Mouse (Mus musculus): Measurements from ENCODE around the gene Pygb. TPM values are rescaled to one million over a fixed set of nuclear protein-coding genes. Genes with fewer than 3 reads are reported as not detected.

Pygb gene
- polyA plus RNA-seq, 1 experiment from 2014 or later: 61.1 TPM

DNA sequence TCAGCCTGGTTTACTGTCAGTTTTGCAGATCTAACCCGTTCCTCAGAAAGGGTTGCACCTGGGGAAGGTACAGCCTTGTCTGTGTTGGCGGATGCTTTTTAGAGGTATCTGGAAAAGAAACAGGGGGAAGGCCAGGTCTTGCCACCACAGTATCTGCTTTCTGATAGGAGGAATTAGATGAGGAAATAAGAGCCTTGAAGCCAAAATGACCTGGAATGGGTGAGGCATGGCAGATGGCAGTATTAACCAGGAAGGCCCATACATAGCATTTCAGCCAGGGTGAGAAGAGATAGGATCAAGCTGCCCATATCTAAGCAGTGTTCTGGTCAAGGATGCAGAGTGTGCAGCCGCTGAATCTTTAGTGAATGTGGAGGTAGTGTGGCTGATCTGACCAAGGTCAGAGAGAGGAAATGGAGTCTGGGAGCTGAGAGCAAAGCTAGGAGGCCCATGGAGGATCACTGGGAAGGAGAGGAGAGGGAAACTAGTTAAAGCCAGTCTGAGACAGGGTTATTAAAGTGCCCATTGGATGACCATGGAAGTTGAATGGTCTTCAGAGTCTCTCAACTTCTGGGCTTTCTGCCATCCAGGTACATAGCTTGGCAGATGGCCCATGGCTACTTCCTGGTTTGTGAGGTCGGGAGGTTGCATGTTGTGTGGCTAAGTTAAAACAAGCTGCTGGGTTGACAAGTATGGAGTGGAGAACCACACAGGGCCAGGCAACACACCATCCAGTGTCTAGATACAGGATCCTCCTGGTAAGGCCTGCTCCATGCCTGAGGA is 20.3 kb upstream of the Pygb start:
- no peaks in the 10 kb centered on the region for H3K27me3 ChIP-seq (ENCODE audit: low read depth, poor library complexity, severe bottlenecking)
- peaks cover 61% of the 10 kb centered on the region for H3K36me3 ChIP-seq
- 85% methylated on average over 4 of the region's 4 CpGs for WGBS
- H3K9me3 ChIP-seq (replicated peaks): no peaks in the 10 kb centered on the region
- no peaks in the 10 kb centered on the region for H3K4me1 ChIP-seq
- no peak overlapping the region for H3K4me3 ChIP-seq
- H3K27ac ChIP-seq: no peak overlapping the region
- no peak for DNase-seq (ENCODE audit: low spot score)

DNA sequence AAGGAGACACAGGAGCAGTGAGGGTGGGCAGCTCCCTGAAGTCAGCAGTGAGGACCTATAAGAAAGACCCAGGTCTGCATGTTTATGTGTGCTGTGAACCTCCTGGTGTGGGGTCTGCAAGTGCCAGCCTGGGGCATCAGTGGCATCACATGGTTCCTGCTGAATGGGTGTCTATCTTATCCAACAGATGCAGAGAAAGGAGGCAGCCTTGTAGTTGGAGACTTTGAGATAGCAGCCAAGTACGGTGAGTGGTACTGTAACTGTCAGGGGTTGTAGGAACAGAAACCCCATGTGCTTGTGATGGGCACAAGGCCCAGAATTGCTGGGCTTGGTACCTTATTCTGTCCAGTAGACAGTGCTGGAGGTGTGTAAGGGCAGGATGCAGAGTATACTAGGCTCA is 17.9 kb upstream of the Pygb start:
- Histone ChIP-seq H3K4me1 (no peaks in the 10 kb centered on the region), H3K36me3 (peaks cover 46% of the 10 kb centered on the region), H3K9me3 (replicated peaks) (no peaks in the 10 kb centered on the region), H3K27ac (no peak overlapping the region), H3K27me3 (ENCODE audit: low read depth, poor library complexity, severe bottlenecking) (no peaks in the 10 kb centered on the region), H3K4me3 (no peak overlapping the region)
- no peak for DNase-seq (ENCODE audit: low spot score)
- WGBS: 89% methylated on average over 1 of the region's 1 CpGs

DNA sequence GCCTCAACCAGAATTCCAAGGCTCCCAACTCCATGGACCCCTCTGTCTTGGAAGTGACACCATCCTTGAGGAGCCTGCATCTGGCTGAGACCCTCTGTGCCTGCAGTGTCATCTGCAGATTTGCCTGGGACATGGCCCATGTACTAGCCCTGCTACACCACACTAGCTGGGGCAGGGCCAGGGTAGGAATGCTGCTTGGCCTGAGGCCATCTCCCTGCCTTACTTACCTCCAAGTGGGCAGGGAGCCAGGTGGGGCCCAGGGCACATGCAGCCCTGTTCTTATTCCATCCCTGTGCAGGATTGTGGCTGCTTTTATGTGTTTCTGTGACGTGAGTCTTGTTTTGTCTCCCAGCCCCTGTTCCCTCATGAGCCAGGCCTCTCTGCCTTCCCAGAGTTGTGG is 15.8 kb upstream of the Pygb start:
- Histone ChIP-seq H3K27ac (no peak overlapping the region), H3K4me1 (peaks cover 6% of the 10 kb centered on the region), H3K27me3 (ENCODE audit: low read depth, poor library complexity, severe bottlenecking) (no peaks in the 10 kb centered on the region), H3K36me3 (peaks cover 43% of the 10 kb centered on the region), H3K9me3 (replicated peaks) (no peaks in the 10 kb centered on the region), H3K4me3 (no peak overlapping the region)
- 82% methylated on average over 1 of the region's 1 CpGs for WGBS
- DNase-seq (ENCODE audit: low spot score): no peak

DNA sequence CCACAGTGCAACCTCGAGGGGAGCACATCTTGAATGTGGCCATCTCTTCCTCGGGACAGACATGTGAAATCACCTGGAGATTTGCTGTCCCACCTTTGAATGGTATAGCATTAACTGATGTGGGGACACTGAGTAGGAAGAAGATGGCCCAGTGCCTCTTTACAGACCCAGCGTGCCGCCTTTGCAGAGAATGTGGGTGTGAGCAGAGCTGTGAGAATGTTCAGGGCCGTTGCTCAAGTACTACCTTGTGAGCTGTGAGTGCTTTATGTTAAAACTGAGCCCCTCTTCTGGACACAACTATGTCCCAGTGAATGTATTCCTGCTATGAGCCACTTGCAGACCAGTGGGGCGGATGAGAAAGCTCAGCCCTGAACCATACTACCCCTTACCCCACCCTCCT is 15.4 kb upstream of the Pygb start:
- WGBS: 86% methylated on average over 6 of the region's 6 CpGs
- Histone ChIP-seq H3K4me1 (peaks cover 6% of the 10 kb centered on the region), H3K27me3 (ENCODE audit: low read depth, poor library complexity, severe bottlenecking) (no peaks in the 10 kb centered on the region), H3K27ac (no peak overlapping the region), H3K4me3 (no peak overlapping the region), H3K9me3 (replicated peaks) (no peaks in the 10 kb centered on the region), H3K36me3 (peaks cover 43% of the 10 kb centered on the region)
- no peak for DNase-seq (ENCODE audit: low spot score)

DNA sequence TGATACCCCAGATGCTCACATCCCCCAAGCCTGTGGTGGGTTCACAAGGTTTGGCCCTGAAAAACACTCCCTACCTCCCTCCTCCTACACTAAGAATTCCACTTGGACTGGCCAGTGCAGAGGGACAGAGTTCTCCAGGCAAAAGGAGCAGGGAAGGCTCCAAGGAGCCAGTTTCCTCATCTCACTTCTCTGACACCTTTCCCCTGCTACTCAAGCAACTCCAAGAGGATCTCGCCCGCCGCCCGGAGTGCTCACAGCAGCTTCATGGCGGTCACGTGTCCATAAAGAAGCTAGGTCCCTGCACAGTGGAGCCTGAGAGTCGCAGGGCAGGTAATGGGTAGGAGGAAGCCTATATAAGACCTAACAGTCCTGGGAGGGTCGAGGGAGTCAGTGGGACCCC is 14.5 kb upstream of the Pygb start:
- H3K4me3 ChIP-seq: no peak overlapping the region
- H3K4me1 ChIP-seq: peaks cover 6% of the 10 kb centered on the region
- no peak overlapping the region for H3K27ac ChIP-seq
- no peak for DNase-seq (ENCODE audit: low spot score)
- 88% methylated on average over 8 of the region's 8 CpGs for WGBS
- H3K36me3 ChIP-seq: peaks cover 38% of the 10 kb centered on the region
- H3K27me3 ChIP-seq (ENCODE audit: low read depth, poor library complexity, severe bottlenecking): no peaks in the 10 kb centered on the region
- H3K9me3 ChIP-seq (replicated peaks): no peaks in the 10 kb centered on the region

DNA sequence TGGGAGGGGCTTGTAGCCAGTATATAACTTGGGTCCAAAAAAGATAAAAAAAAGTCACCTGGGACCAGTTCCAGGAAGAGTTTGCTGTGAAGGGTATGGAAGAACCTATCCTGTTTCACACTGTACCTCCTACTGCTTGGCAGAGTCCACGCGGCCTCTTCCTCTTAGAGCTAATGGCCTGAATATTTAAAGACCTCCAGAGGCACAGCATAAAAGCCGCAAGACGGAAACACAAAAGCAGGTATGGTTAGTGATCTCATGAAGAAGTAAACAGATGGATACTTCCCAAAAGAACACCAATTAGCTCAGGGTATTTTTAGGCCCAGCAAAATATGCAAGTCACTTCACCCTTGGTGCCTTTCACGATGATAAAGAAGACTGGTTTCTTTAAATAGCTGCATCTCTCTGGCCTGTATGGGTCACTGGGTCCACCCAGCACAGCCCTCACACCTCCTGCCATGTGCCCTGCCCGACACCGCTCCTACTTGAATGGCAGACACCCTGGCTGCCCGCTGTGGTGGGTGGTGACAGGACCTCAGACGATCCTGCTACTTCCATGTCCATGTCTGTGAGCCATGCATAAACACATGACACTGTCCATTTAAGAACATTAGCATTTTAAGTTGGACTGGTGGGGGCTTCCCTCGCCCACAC is 13.9 kb upstream of the Pygb start:
- H3K4me3 ChIP-seq: no peak overlapping the region
- DNase-seq (ENCODE audit: low spot score): no peak
- WGBS: 90% methylated on average over 10 of the region's 10 CpGs
- H3K36me3 ChIP-seq: peaks cover 34% of the 10 kb centered on the region
- H3K27ac ChIP-seq: no peak overlapping the region
- no peaks in the 10 kb centered on the region for H3K9me3 ChIP-seq (replicated peaks)
- H3K27me3 ChIP-seq (ENCODE audit: low read depth, poor library complexity, severe bottlenecking): no peaks in the 10 kb centered on the region
- peaks cover 6% of the 10 kb centered on the region for H3K4me1 ChIP-seq

DNA sequence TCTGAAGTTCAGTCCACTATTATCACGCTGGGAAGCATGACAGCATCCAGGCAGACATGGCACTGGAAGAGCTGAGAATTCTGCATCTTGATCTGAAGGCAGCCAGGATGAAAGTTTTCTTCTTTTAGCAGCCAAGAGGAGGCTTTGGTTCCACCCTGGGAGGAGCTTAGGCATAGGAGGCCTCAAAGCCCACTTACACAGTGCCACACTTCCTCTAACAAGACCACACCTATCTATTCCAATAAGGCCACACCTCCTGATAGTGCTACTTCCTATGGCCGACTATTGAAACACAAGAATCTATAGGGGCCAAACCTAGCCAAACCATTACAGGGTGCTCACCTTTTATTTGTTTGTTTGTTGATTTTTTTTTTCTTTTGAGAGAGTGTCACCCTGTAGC is 3.7 kb upstream of the Pygb start:
- no peak for DNase-seq (ENCODE audit: low spot score)
- Histone ChIP-seq H3K36me3 (no peaks in the 10 kb centered on the region), H3K27me3 (ENCODE audit: low read depth, poor library complexity, severe bottlenecking) (no peaks in the 10 kb centered on the region), H3K27ac (no peak overlapping the region), H3K4me3 (no peak overlapping the region), H3K4me1 (peaks cover 16% of the 10 kb centered on the region), H3K9me3 (replicated peaks) (no peaks in the 10 kb centered on the region)
- 81% methylated on average over 2 of the region's 2 CpGs for WGBS

DNA sequence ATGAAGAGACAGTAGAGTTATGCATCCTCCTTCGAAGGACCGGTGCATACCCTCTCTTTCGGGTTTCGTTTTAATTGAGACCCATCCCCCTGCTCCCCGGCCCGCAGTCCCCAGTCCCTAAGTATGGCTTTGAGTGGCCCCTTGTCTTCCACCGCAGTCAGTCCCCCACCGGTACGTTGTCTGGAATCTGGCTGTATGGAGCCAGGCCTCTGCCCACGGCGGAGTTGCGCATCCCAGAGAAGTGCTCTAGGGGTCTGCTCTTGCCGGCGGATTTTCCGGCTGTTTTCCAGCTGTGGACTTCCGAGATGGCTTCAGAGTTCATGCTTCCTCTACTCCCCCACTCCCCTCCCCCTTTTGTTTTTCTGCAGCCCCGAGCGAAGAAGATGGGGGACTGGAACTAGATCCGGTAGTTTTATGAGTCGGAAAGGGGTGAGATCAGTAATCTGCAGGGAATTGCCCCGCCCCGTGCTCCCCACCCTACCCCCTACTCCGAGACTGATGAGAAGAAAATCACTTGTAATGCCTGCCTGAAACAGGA is 768 bp downstream of the Pygb start:
- Histone ChIP-seq H3K4me3 (peak overlapping the region; percentile 85), H3K9me3 (replicated peaks) (no peaks in the 10 kb centered on the region), H3K27me3 (ENCODE audit: low read depth, poor library complexity, severe bottlenecking) (no peaks in the 10 kb centered on the region), H3K4me1 (peaks cover 18% of the 10 kb centered on the region), H3K36me3 (peaks cover 7% of the 10 kb centered on the region), H3K27ac (peak overlapping the region; percentile 85)
- DNase-seq (ENCODE audit: low spot score): peak; percentile 69
- WGBS: under 1% methylated on average over 23 of the region's 23 CpGs

DNA sequence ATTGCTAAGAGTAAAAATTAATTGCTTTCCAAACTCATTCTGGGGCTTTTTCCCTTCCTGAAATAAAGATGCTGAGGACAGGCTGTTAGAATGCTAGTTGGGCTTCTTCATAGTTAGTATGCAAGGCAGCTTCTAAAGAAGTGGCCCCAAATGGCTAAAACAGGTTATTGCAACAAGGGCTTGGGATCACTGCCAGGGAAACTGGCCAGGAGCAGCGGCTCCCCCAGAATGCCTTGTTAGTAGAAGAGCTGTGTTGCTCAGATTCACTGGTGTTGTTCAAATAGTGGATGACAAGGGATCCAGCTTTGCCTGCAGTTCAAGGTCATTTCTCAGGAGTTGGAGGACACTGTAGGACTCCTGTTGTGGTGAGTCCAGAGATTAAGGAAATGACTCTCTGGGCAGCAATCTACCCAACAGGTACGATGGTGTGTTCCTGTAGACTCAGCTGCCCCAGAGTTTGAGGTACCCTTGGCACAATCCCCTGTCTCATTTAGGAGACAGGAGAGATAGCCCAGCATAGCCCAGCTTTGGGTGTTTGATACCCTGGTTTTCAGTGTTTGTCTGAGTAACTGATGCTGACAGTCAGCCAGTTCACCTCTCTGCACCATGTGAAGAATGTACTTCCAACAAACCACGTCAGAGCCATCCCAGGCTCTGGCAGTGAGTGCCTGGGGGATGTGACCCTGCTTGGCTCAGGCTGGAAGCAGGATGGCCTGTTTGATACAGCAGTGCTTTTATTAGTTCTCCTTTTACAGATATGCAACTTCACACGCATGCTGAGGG is 2.4 kb downstream of the Pygb start:
- no peak for DNase-seq (ENCODE audit: low spot score)
- peaks cover 19% of the 10 kb centered on the region for H3K36me3 ChIP-seq
- no peaks in the 10 kb centered on the region for H3K9me3 ChIP-seq (replicated peaks)
- no peaks in the 10 kb centered on the region for H3K27me3 ChIP-seq (ENCODE audit: low read depth, poor library complexity, severe bottlenecking)
- H3K27ac ChIP-seq: no peak overlapping the region
- no peak overlapping the region for H3K4me3 ChIP-seq
- peaks cover 18% of the 10 kb centered on the region for H3K4me1 ChIP-seq
- 74% methylated on average over 4 of the region's 4 CpGs for whole genome bisulfite sequencing

DNA sequence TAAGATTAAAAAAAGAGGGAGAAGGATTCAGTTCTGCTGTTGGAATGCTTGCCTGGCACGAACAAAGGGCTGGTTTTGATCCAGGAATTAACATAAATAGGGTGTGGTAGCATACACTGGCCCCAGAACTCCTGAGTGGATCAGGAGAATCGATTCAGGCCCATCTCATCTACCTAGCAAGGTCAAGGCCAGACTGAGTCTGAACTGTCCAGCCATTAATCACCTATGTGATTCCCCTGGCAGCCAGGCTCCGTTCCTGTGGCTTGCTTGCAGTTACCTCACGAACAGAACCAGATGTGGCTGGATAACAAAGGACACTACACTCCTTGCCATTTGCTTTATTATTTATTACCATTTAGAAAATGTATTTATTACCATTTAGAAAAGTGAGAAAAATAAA is 6.8 kb downstream of the Pygb start:
- Histone ChIP-seq H3K4me3 (no peak overlapping the region), H3K27ac (no peak overlapping the region), H3K36me3 (peaks cover 50% of the 10 kb centered on the region), H3K4me1 (no peaks in the 10 kb centered on the region), H3K9me3 (replicated peaks) (no peaks in the 10 kb centered on the region), H3K27me3 (ENCODE audit: low read depth, poor library complexity, severe bottlenecking) (no peaks in the 10 kb centered on the region)
- DNase-seq (ENCODE audit: low spot score): no peak
- 60% methylated on average over 4 of the region's 4 CpGs for WGBS

DNA sequence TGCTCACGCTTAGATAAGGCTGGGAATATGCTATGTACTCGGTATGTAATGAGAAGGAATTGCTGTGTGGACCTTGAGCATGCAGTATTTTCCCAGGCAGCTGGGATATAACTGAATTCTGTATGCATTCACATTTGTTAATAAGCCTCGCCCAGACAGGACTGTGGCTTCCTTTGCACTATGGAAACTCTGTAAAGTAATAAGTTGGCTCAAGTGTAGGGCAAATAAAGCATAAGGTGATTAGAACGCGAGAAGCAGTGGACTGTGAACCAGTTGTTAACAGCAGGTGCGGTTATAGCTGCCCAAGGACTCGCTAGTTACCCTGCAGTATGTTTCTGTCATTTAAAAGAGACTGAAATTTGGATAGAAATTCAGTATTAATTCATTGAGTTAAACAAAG is 11.5 kb downstream of the Pygb start:
- no peak overlapping the region for H3K4me3 ChIP-seq
- H3K9me3 ChIP-seq (replicated peaks): no peaks in the 10 kb centered on the region
- no peak overlapping the region for H3K27ac ChIP-seq
- WGBS: 92% methylated on average over 7 of the region's 7 CpGs
- no peaks in the 10 kb centered on the region for H3K4me1 ChIP-seq
- peaks cover 68% of the 10 kb centered on the region for H3K36me3 ChIP-seq
- no peaks in the 10 kb centered on the region for H3K27me3 ChIP-seq (ENCODE audit: low read depth, poor library complexity, severe bottlenecking)
- DNase-seq (ENCODE audit: low spot score): no peak

DNA sequence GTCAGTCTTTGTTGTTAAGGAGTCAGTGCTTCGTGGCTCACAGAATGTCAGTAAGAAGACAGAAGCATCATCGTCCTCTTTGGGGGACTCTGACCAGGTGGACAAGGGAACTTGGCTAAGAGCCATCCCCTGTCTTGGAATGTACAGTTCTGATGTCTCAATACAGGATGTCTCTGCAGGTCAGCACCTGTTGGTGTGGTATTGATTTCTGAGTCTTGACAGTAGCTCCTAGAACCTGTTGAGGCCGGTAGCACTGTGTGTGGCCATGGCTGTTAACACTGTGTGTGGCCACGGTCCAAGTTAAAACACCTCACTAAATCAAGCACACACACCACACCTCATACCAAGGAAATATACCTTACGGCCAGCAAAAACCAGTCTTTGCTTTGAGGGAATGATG is 14.1 kb downstream of the Pygb start:
- no peaks in the 10 kb centered on the region for H3K4me1 ChIP-seq
- no peak for DNase-seq (ENCODE audit: low spot score)
- H3K9me3 ChIP-seq (replicated peaks): no peaks in the 10 kb centered on the region
- no peak overlapping the region for H3K27ac ChIP-seq
- no peak overlapping the region for H3K4me3 ChIP-seq
- 90% methylated on average over 5 of the region's 5 CpGs for WGBS
- H3K36me3 ChIP-seq: peaks cover 69% of the 10 kb centered on the region
- H3K27me3 ChIP-seq (ENCODE audit: low read depth, poor library complexity, severe bottlenecking): no peaks in the 10 kb centered on the region

DNA sequence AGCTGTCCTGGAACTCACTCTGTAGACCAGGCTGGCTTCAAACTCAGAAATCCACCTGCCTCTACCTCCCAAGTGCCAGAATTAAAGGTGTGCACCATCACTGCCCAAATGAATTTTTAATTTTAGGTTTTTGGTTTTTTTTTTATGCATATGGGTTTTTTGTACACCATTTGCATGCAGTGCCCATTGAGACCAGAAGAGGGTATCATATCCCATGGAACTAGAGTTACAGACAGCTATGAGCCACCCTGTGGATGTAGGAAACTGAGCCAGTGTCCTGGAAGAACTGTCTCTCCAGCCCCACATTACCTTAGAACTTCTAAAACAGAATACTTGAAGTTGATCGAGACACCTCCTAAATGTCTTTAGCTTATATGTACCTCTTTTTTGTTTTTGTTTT is 16.5 kb downstream of the Pygb start:
- Histone ChIP-seq H3K4me3 (no peak overlapping the region), H3K4me1 (no peaks in the 10 kb centered on the region), H3K9me3 (replicated peaks) (no peaks in the 10 kb centered on the region), H3K36me3 (peaks cover 73% of the 10 kb centered on the region), H3K27me3 (ENCODE audit: low read depth, poor library complexity, severe bottlenecking) (no peaks in the 10 kb centered on the region), H3K27ac (no peak overlapping the region)
- DNase-seq (ENCODE audit: low spot score): no peak
- WGBS: 95% methylated on average over 1 of the region's 1 CpGs
